Mouse (Mus musculus) lung, adult 2 months (tissue): Measurements from ENCODE around the gene E330021D16Rik.

Source experiments
- CTCF ChIP-seq: fragments of 200-500 bp; IDR thresholded peaks from 2 replicates; pipeline ENCODE4 v1.5.1; 2011; ENCODE audit warnings: mild to moderate bottlenecking, low read length, control low read depth; ENCODE audit not compliant: insufficient read depth
- POLR2A ChIP-seq: fragments of 200-500 bp; IDR thresholded peaks from 2 replicates; pipeline ENCODE4 v1.6.1; 2011; ENCODE audit warnings: low read depth, mild to moderate bottlenecking, control low read depth, low read length, borderline replicate concordance; ENCODE audit errors: extremely low read depth

DNA sequence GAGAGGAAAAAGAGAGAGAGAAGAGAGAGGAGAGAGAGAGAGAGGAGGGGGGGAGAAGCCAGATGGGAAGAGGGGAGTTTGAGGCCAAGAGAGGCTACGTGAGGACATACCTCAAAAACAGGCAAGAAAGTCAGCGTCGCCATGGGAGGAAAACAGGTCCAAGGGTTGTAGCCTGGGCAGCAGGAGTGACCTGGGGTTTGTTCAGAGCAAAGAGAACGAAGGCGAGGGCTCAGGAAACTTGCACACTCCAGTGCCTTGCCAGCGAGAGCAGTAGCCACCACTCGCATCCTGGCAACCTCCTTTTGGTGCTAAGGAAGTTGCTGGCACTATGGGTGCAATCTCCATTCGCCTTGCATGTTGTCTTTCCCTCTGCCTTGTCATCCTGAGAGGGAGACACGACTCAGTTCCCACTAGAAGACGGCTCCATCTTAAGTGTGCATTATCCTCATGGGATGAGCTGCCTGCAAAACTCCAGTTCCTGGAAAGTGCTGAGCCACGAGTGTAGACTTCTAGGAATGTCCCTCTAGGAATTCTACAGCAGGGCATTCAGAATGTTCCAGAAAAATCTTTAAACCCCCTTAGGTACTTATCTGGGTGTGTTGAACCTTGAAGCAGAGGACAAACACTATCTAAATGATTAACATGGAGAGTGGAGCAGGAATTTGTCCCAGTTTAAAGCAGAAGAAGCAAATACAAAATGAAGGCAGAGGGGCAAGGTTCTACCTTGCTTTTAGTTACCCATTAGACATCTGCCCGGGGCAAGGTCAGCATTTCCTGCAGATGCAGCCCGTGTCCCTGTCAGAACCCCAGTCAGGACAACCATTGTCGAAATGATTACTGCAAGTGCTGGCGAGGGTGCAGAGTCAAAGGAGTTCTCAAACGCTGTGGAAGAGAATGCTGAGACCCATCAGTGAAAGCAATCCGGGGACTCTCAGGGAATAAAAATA lies 3.8 kb upstream of the E330021D16Rik start:
- TF ChIP-seq CTCF, result no peak
- TF ChIP-seq POLR2A, result no peak
